Mouse (Mus musculus): ENCODE results near the gene Polr3gl.

The Polr3gl gene

GRCm38 (mm10) chr3:96593790-96594560 lies at the start of gene Polr3gl:
Gene Polr3gl (minus strand): TSS chr3:96594181.
- ChIA-PET POLR2A (interaction anchor here (0.5 to 3.0 kb wide), 81 partner anchors 8 to 641 kb away, joined by 3 to 52 read pairs (median 4); partner anchors contain the start of genes Gm16253 (in 4 of the 4), Rbm8a (in 3 of the 4), Txnip (in 3 of the 4) and Ankrd35 (in 1 of the 4)), CTCF (interaction anchor here (0.5 to 3.5 kb wide), 60 partner anchors 8 to 1333 kb away, joined by 3 to 37 read pairs (median 4); partner anchors contain the start of genes Itga10 (in 3 of the 4), Gm16253 (in 2 of the 4), Pias3 (in 2 of the 4) and Gm42957 (in 1 of the 4))

GRCm38 (mm10) chr3:96639219-96639618 lies 45.2 kb upstream of the Polr3gl start:
- ChIA-PET CTCF (interaction anchor here (0.6 to 2.1 kb wide), 51 partner anchors 9 to 361 kb away, joined by 3 to 17 read pairs (median 4); partner anchors contain the start of genes Polr3gl (in 3 of the 4), Rbm8a (in 2 of the 4), Ankrd35 (in 1 of the 4) and Gm16253 (in 1 of the 4)), POLR2A (interaction anchor here (0.6 to 3.8 kb wide), 33 partner anchors 8 to 198 kb away, joined by 3 to 29 read pairs (median 4); partner anchors contain the start of genes Rbm8a (in 3 of the 4), Gm16253 (in 1 of the 4), Polr3gl (in 1 of the 4) and Txnip (in 1 of the 4))

- POLR2A ChIA-PET = interaction anchor here in 2 of 4 experiments (0.9 to 3.9 kb wide), 4 partner anchors 10 to 79 kb away, joined by 3 to 16 read pairs (median 4); partner anchors contain the start of genes Itga10 (in 1 of the 2), Lix1l (in 1 of the 2), Polr3gl (in 1 of the 2) and Txnip (in 1 of the 2)
These were observed 42.5 kb upstream of the Polr3gl start for GRCm38 (mm10) chr3:96636448-96636847.

GRCm38 (mm10) chr3:96635906-96636305 lies 41.9 kb upstream of the Polr3gl start:
- ChIA-PET CTCF (interaction anchor here in 2 of 4 experiments (0.6 to 1.0 kb wide), 2 partner anchors 42 to 112 kb away, joined by 3 read pairs; partner anchors contain the start of gene Polr3gl (in 1 of the 2)), POLR2A (interaction anchor here (0.5 to 3.9 kb wide), 21 partner anchors 10 to 180 kb away, joined by 3 to 16 read pairs (median 4); partner anchors contain the start of genes Gm16253 (in 3 of the 4), Ankrd34a (in 1 of the 4), Ankrd35 (in 1 of the 4) and Itga10 (in 1 of the 4))

More at GRCm38 (mm10) chr3:96636448-96636847, 42.5 kb upstream of the Polr3gl start:
- CTCF ChIA-PET = interaction anchor here in 1 of 4 experiments (0.5 to 1.1 kb wide), 2 partner anchors 86 to 546 kb away, joined by 3 read pairs; no protein-coding TSS in a partner anchor

- ChIA-PET POLR2A (interaction anchor here (0.5 to 3.9 kb wide), 21 partner anchors 10 to 181 kb away, joined by 3 to 16 read pairs (median 4); partner anchors contain the start of genes Gm16253 (in 3 of the 4), Ankrd34a (in 1 of the 4), Ankrd35 (in 1 of the 4) and Itga10 (in 1 of the 4)), CTCF (interaction anchor here in 2 of 4 experiments (0.6 to 1.0 kb wide), 2 partner anchors 41 to 111 kb away, joined by 3 read pairs; partner anchors contain the start of gene Polr3gl (in 1 of the 2))
These were observed 41.2 kb upstream of the Polr3gl start, which contains the start of the genes Pex11b and Gm42957 for GRCm38 (mm10) chr3:96634928-96635879. Gene Pex11b (plus strand): TSS chr3:96635376. Gene Gm42957 (plus strand): TSS chr3:96635474.

GRCm38 (mm10) chr3:96634015-96634414 lies 40.0 kb upstream of the Polr3gl start:
- CTCF ChIA-PET = interaction anchor here in 3 of 4 experiments (0.5 to 0.8 kb wide), 4 partner anchors 11 to 54 kb away, joined by 3 to 5 read pairs (median 3); partner anchors contain the start of gene Itga10 (in 1 of the 3)
- POLR2A ChIA-PET = interaction anchor here (0.6 to 5.3 kb wide), 20 partner anchors 11 to 982 kb away, joined by 3 to 32 read pairs (median 6); partner anchors contain the start of genes Itga10 (in 2 of the 4), Polr3gl (in 2 of the 4), Ankrd34a (in 1 of the 4) and Gm16253 (in 1 of the 4)

GRCm38 (mm10) chr3:96632058-96632457 lies 38.1 kb upstream of the Polr3gl start:
- POLR2A ChIA-PET = interaction anchor here in 2 of 4 experiments (1.0 to 5.3 kb wide), 6 partner anchors 13 to 55 kb away, joined by 3 to 32 read pairs (median 8); partner anchors contain the start of genes Polr3gl (in 2 of the 2), Gm16253 (in 1 of the 2), Itga10 (in 1 of the 2) and Lix1l (in 1 of the 2)
- CTCF ChIA-PET = interaction anchor here in 1 of 4 experiments (1.4 kb wide), 1 partner anchor 14 kb away, joined by 3 read pairs; the partner anchor contains the start of gene Itga10

GRCm38 (mm10) chr3:96629729-96630600 lies 36.0 kb upstream of the Polr3gl start, which contains the start of gene Rbm8a:
Gene Rbm8a (plus strand): TSS chr3:96629933.
- ChIA-PET POLR2A (interaction anchor here (0.6 to 5.3 kb wide), 148 partner anchors 9 to 952 kb away, joined by 3 to 57 read pairs (median 5); partner anchors contain the start of genes Gm16253 (in 3 of the 4), Itga10 (in 3 of the 4), Lix1l (in 3 of the 4) and Pias3 (in 3 of the 4)), CTCF (interaction anchor here (0.6 to 1.9 kb wide), 19 partner anchors 9 to 574 kb away, joined by 3 to 13 read pairs (median 4); partner anchors contain the start of genes Itga10 (in 2 of the 4), Lix1l (in 1 of the 4) and Polr3gl (in 1 of the 4))

- ChIA-PET POLR2A (interaction anchor here in 2 of 4 experiments (1.0 to 1.7 kb wide), 2 partner anchors 12 to 29 kb away, joined by 3 to 9 read pairs; no protein-coding TSS in a partner anchor), CTCF (interaction anchor here in 1 of 4 experiments (1.9 kb wide), 1 partner anchor 22 kb away, joined by 6 read pairs; the partner anchor contains the start of gene Itga10)
These were observed 29.2 kb upstream of the Polr3gl start for GRCm38 (mm10) chr3:96623201-96623600.

- ChIA-PET POLR2A (interaction anchor here in 3 of 4 experiments (0.9 to 5.2 kb wide), 9 partner anchors 11 to 41 kb away, joined by 3 to 35 read pairs (median 6); partner anchors contain the start of genes Rbm8a (in 3 of the 3), Gm16253 (in 1 of the 3), Gm42957 (in 1 of the 3) and Lix1l (in 1 of the 3)), CTCF (interaction anchor here in 2 of 4 experiments (0.9 to 1.6 kb wide), 2 partner anchors 21 to 27 kb away, joined by 3 to 5 read pairs; partner anchors contain the start of gene Itga10 (in 1 of the 2))
These were observed 24.0 kb upstream of the Polr3gl start for GRCm38 (mm10) chr3:96617941-96618340.

GRCm38 (mm10) chr3:96606618-96607017 lies 12.6 kb upstream of the Polr3gl start:
- ChIA-PET CTCF (interaction anchor here in 1 of 4 experiments (0.8 kb wide), 1 partner anchor 13 kb away, joined by 3 read pairs; the partner anchor contains the start of gene Polr3gl), POLR2A (interaction anchor here in 2 of 4 experiments (1.2 to 2.0 kb wide), 4 partner anchors 9 to 57 kb away, joined by 3 to 6 read pairs (median 4); partner anchors contain the start of gene Rbm8a (in 1 of the 2))

GRCm38 (mm10) chr3:96606007-96606406 lies 12.0 kb upstream of the Polr3gl start:
- POLR2A ChIA-PET = interaction anchor here in 3 of 4 experiments (0.6 to 3.2 kb wide), 8 partner anchors 9 to 58 kb away, joined by 3 to 12 read pairs (median 4); partner anchors contain the start of genes Rbm8a (in 2 of the 3) and Polr3gl (in 1 of the 3)
- CTCF ChIA-PET = interaction anchor here in 2 of 4 experiments (0.6 to 1.6 kb wide), 4 partner anchors 12 to 324 kb away, joined by 3 to 4 read pairs (median 3); partner anchors contain the start of gene Polr3gl (in 2 of the 2)

- ChIA-PET CTCF (interaction anchor here in 2 of 4 experiments (0.6 to 1.4 kb wide), 4 partner anchors 9 to 102 kb away, joined by 3 to 4 read pairs (median 3); partner anchors contain the start of gene Polr3gl (in 1 of the 2)), POLR2A (interaction anchor here in 2 of 4 experiments (0.6 to 3.2 kb wide), 8 partner anchors 9 to 101 kb away, joined by 3 to 12 read pairs (median 4); partner anchors contain the start of genes Polr3gl (in 2 of the 2) and Rbm8a (in 1 of the 2))
These were observed 9.3 kb upstream of the Polr3gl start for GRCm38 (mm10) chr3:96603311-96603710.

GRCm38 (mm10) chr3:96602704-96603084 lies 8.7 kb upstream of the Polr3gl start:
- ChIA-PET POLR2A (interaction anchor here in 2 of 4 experiments (1.2 to 2.0 kb wide), 5 partner anchors 9 to 45 kb away, joined by 3 to 6 read pairs (median 5); partner anchors contain the start of genes Polr3gl (in 1 of the 2) and Rbm8a (in 1 of the 2)), CTCF (interaction anchor here in 1 of 4 experiments (1.0 kb wide), 1 partner anchor 36 kb away, joined by 3 read pairs; no protein-coding TSS in a partner anchor)

Data from embryonic stem cell, embryonic (primary cell).